Mouse (Mus musculus) retina, postnatal 7 days (tissue): ENCODE data around the gene Slc44a4.
"Not testable (repeated sequence)": the region's sequence is repeated elsewhere in the genome, so short reads cannot be mapped to it uniquely, and the experiment has no call there.

Experiments used
- DNase-seq: peaks from one replicate; pipeline ENCODE4 v3.0.0-alpha.2; 2012; ENCODE audit warnings: low read depth, low spot score

Slc44a4 gene

GRCm38 (mm10) chr17:34960702-34961493 is 46.6 kb downstream of the Slc44a4 start:
- no peak for DNase-seq

GRCm38 (mm10) chr17:34962125-34962524 is 47.9 kb downstream of the Slc44a4 start:
- no peak for DNase-seq

- DNase-seq, result no peak
Observed at GRCm38 (mm10) chr17:34962841-34963240, 48.6 kb downstream of the Slc44a4 start.

GRCm38 (mm10) chr17:34964640-34965049 is 50.4 kb downstream of the Slc44a4 start:
- no peak for DNase-seq

GRCm38 (mm10) chr17:34965627-34966026 is 51.4 kb downstream of the Slc44a4 start:
- DNase-seq, result no peak

GRCm38 (mm10) chr17:34969822-34970221 is 55.6 kb downstream of the Slc44a4 start, which contains the start of gene Gm20481:
Gene Gm20481, plus strand, starts transcription at chr17:34969912.
- not testable (repeated sequence) for DNase-seq

GRCm38 (mm10) chr17:34970850-34971249 is 56.6 kb downstream of the Slc44a4 start:
- DNase-seq, result not testable (repeated sequence)

GRCm38 (mm10) chr17:34971694-34972068 is 57.4 kb downstream of the Slc44a4 start:
- not testable (repeated sequence) for DNase-seq

GRCm38 (mm10) chr17:34972069-34972749 is 57.9 kb downstream of the Slc44a4 start, which contains the start of the genes Hspa1a and Hspa1l:
Gene Hspa1a, minus strand, starts transcription at chr17:34972156.
Gene Hspa1l, plus strand, starts transcription at chr17:34972703.
- DNase-seq, result not testable (repeated sequence)

GRCm38 (mm10) chr17:34975581-34976492 is 61.6 kb downstream of the Slc44a4 start:
- DNase-seq, result no peak

GRCm38 (mm10) chr17:34977000-34977399 is 62.7 kb downstream of the Slc44a4 start:
- DNase-seq, result no peak

GRCm38 (mm10) chr17:34978239-34978638 is 64.0 kb downstream of the Slc44a4 start:
- DNase-seq, result no peak

- no peak for DNase-seq
Observed at GRCm38 (mm10) chr17:34979631-34980030, 65.4 kb downstream of the Slc44a4 start.
